20 mouse cellular contexts compared by ENCODE assay signal in the genomic region with DNA sequence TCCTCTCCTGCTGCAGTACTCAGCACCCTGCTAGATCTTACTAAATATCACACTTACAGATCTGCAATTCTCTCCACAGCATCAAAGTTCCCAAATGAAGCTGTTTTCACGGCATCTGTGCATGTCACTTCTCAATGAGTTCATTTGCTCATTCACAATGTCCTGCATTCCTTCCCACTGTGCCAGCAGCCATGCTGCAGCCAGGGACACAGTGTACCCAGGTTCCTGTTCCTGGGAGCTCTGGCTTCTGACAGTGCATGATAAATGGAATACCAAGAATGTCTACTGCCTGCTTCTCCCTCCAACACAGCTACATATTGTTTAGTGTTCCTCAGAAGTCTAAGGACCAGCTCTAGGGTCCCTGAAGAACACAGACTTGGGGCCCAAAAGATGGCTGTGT. TPM values are rescaled to one million over a fixed set of nuclear protein-coding genes. Genes with fewer than 3 reads are reported as not detected.
DNase-seq lines count a peak whose midpoint lies in the region; TF ChIP-seq lines count a peak whose summit lies in the region.
"Had no signal": no experiment of that assay in that cellular context is flagged by ENCODE, and none has a peak within 500 bp of the region (broad histone marks: within the 10 kb centered on the region; RNA-seq: fewer than 3 reads in every experiment).

No protein-coding gene starts in this region.

- H3K9ac ChIP-seq in heart, adult 2 months (ENCODE audit: low read depth, low read length) = no peak overlapping the region
- H3K9ac ChIP-seq: embryonic facial prominence, embryonic 12.5 days; forebrain, embryonic 13.5 days; limb, embryonic 12.5 days; liver, embryonic 13.5 days; lung, embryonic 14.5 days had no signal

- peak overlapping the region; percentile 21; the same call in 1 of the 2 replicates for H3K27ac ChIP-seq in heart, adult 2 months
- peak overlapping the region; percentile 74 for H3K27ac ChIP-seq in layer of hippocampus, adult 2 months
- H3K27ac ChIP-seq: embryonic facial prominence, embryonic 12.5 days; forebrain, embryonic 13.5 days; hindbrain, embryonic 10.5 days; limb, embryonic 12.5 days; liver, embryonic 13.5 days; macrophage had no signal

- WGBS in heart, adult 2 months = 54% methylated on average over 1 of the region's 1 CpGs

- H3K4me3 ChIP-seq in heart, adult 2 months = no peak overlapping the region
- no peak overlapping the region for H3K4me3 ChIP-seq in layer of hippocampus, adult 2 months
- H3K4me3 ChIP-seq: embryonic facial prominence, embryonic 12.5 days; erythroblast, embryonic 14.5 days; forebrain, embryonic 13.5 days; hindbrain, embryonic 10.5 days; limb, embryonic 12.5 days; liver, embryonic 13.5 days had no signal

- DNase-seq in cerebellum, adult 18-20 months = peak; percentile 26 to 31
- no peak for DNase-seq in cerebellum, adult 8-10 months
- peak in 1 of 2 experiments; percentile 53 for DNase-seq in heart, adult 2 months
- DNase-seq in heart, adult 8-10 months (ENCODE audit: low spot score) = no peak
- DNase-seq in layer of hippocampus, adult 2 months (ENCODE audit: low spot score in 2 of 2) = no peak
- DNase-seq in layer of hippocampus, adult 11-12 months (ENCODE audit: low spot score) = no peak
- peak; percentile 39 for DNase-seq in adipocyte (ENCODE audit: low spot score)
- no peak for DNase-seq in cerebellum, postnatal 25 days
- DNase-seq: kidney, adult 9 months; liver, embryonic 13.5 days; lung, embryonic 14.5 days; retina, postnatal 1 day; thymus, postnatal 36 days had no signal

- no peak for TF ChIP-seq CTCF in heart, adult 2 months (IDR thresholded peaks at IDR 0.05)
- TF ChIP-seq CTCF in layer of hippocampus, adult 2 months (conservative IDR thresholded peaks at IDR 0.05) = no peak

- intact Hi-C loops in heart, adult 2 months (cut with DNase I) = no loop called here

- H3K4me1 ChIP-seq in heart, adult 2 months (ENCODE audit: control insufficient read depth, insufficient read depth, low read length) = peaks cover 13% of the 10 kb centered on the region
- H3K4me1 ChIP-seq: liver, embryonic 13.5 days had no signal

- TF ChIP-seq EP300 in heart, adult 2 months (IDR thresholded peaks at IDR 0.05; ENCODE audit: insufficient read depth, low read depth, low read length) = peak; percentile 91

- H3K79me2 ChIP-seq in heart, adult 2 months (replicated peaks; ENCODE audit: control insufficient read depth, insufficient read depth, low read length) = no peaks in the 10 kb centered on the region

- H3K27me3 ChIP-seq in heart, adult 2 months (ENCODE audit: control insufficient read depth, insufficient read depth, low read length) = no peaks in the 10 kb centered on the region
- H3K27me3 ChIP-seq: embryonic facial prominence, embryonic 12.5 days; forebrain, embryonic 13.5 days; limb, embryonic 12.5 days; liver, embryonic 13.5 days had no signal

- peaks cover 10% of the 10 kb centered on the region for H3K36me3 ChIP-seq in heart, adult 2 months (ENCODE audit: control insufficient read depth, insufficient read depth, low read length)

- TF ChIP-seq POLR2A in heart, adult 2 months (IDR thresholded peaks at IDR 0.05; ENCODE audit: insufficient read depth, low read depth, low read length) = no peak

RNA-seq across cellular contexts. Expression of gene Bcar1, which starts 52.9 kb away (rescaled TPM):
- total RNA-seq in heart, adult 2 months (2021) = 10 to 100 TPM; 19.1 to 21.1 TPM
- polyA plus RNA-seq in heart, adult 2 months (2012; rRNA removed) = 31.3 TPM in 2 replicates
- total RNA-seq in heart, adult 8-10 months (2022) = 10 to 100 TPM; 18.5 to 21.8 (median 19.5) TPM
- total RNA-seq in layer of hippocampus, adult 2 months (2021) = 10 to 100 TPM; 66.1 to 69.7 TPM
- total RNA-seq: monocyte, adult 5-6 weeks had no signal

RNA-seq across cellular contexts. Expression of gene Cfdp1, which starts 57.6 kb away (rescaled TPM):
- 10 to 100 TPM; 32.7 to 34.4 TPM for total RNA-seq in heart, adult 2 months (2021)
- polyA plus RNA-seq in heart, adult 2 months (2012; rRNA removed) = 5.6 and 11.6 TPM in 2 replicates
- total RNA-seq in heart, adult 8-10 months (2022) = 10 to 100 TPM; 27.4 to 37.6 (median 32.7) TPM
- total RNA-seq in layer of hippocampus, adult 2 months (2021) = 10 to 100 TPM; 76.3 to 81.2 TPM

Comparison
In these comparisons a context has a peak if more than half of its experiments do, and no peak if none do; other contexts are left out.
1. DNase-seq: peak in cerebellum, adult 18-20 months (2 of 2) and adipocyte (single experiment); none in cerebellum, adult 8-10 months (single experiment), heart, adult 8-10 months (single experiment), layer of hippocampus, adult 2 months (0 of 2), layer of hippocampus, adult 11-12 months (single experiment) and cerebellum, postnatal 25 days (0 of 2).